Mouse (Mus musculus) CH12.LX (cell line): ENCODE results near the gene Slc35b3. TPM values are rescaled to one million over a fixed set of nuclear protein-coding genes. Genes with fewer than 3 reads are reported as not detected.

ENCODE experiments used
- DNase-seq: peaks from one replicate; pipeline ENCODE4 v3.0.0-alpha.2; 2013; ENCODE audit errors: extremely low read depth
- H3K27ac ChIP-seq: 2 replicates; pipeline ENCODE4 v1.5.1; 2012; ENCODE audit warnings: low read depth, mild to moderate bottlenecking, control low read depth, moderate library complexity; ENCODE audit not compliant: insufficient read depth
- H3K27me3 ChIP-seq: replicated peaks from 2 replicates; pipeline ENCODE3; 2012; ENCODE audit warnings: inconsistent platforms
- H3K36me3 ChIP-seq, 2 experiments: replicated peaks in 1 of 2; 2 replicates each; pipeline versions ENCODE3 to v1.6.1; 2012; ENCODE audit warnings: inconsistent platforms in 1 of 2, low read length in 1 of 2, mild to moderate bottlenecking in 1 of 2, mixed read lengths in 1 of 2, moderate library complexity in 1 of 2; ENCODE audit not compliant: control insufficient read depth in 1 of 2, insufficient read depth in 1 of 2
- H3K4me1 ChIP-seq, 2 experiments: 2 replicates each; pipeline ENCODE4 v1.6.1; 2012; ENCODE audit warnings: inconsistent platforms in 1 of 2, moderate library complexity in 1 of 2; ENCODE audit not compliant: insufficient read depth in 2 of 2, control insufficient read depth in 1 of 2
- H3K4me2 ChIP-seq: 2 replicates; pipeline ENCODE4 v1.6.1; 2012; ENCODE audit warnings: low read depth, mild to moderate bottlenecking, control low read depth; ENCODE audit not compliant: poor library complexity, insufficient read depth, severe bottlenecking
- H3K4me3 ChIP-seq, 3 experiments: fragments of 150-350 bp in 1 of 3; sonication (generic) in 1 of 3; replicated peaks in 1 of 3; 2 replicates each; pipeline versions ENCODE3 to v1.5.1; 2011 to 2012; ENCODE audit warnings: low read depth in 2 of 3, low read length in 2 of 3, mild to moderate bottlenecking in 2 of 3, moderate library complexity in 2 of 3, control low read depth in 1 of 3, improper control_type of control experiment in 1 of 3, inconsistent platforms in 1 of 3, mixed read lengths in 1 of 3; ENCODE audit not compliant: poor library complexity in 1 of 3
- H3K79me2 ChIP-seq: replicated peaks from 2 replicates; pipeline ENCODE4 v1.6.1; 2012; ENCODE audit warnings: mild to moderate bottlenecking, moderate library complexity; ENCODE audit not compliant: control insufficient read depth, poor library complexity, insufficient read depth, severe bottlenecking; ENCODE audit errors: extremely low read depth
- H3K9ac ChIP-seq: 2 replicates; pipeline ENCODE4 v1.6.1; 2012; ENCODE audit warnings: low read depth, mild to moderate bottlenecking, control low read depth, moderate library complexity; ENCODE audit not compliant: insufficient read depth
- H3K9me3 ChIP-seq: replicated peaks from 2 replicates; pipeline ENCODE3; 2012; ENCODE audit warnings: low read length, inconsistent platforms, mixed read lengths
- CHD2 ChIP-seq: IDR thresholded peaks from 2 replicates; pipeline ENCODE4 v1.6.1; 2011; ENCODE audit warnings: low read length, improper control_type of control experiment
- CTCF ChIP-seq, 2 experiments: IDR thresholded peaks in 1 of 2; conservative IDR thresholded peaks in 1 of 2; 2 replicates each; pipeline ENCODE4 v1.5.1; 2011 to 2012; ENCODE audit warnings: low read depth in 2 of 2, low read length in 2 of 2, improper control_type of control experiment in 1 of 2, inconsistent platforms in 1 of 2, mild to moderate bottlenecking in 1 of 2, moderate library complexity in 1 of 2
- E2F4 ChIP-seq: IDR thresholded peaks from 2 replicates; pipeline ENCODE4 v1.6.1; 2011; ENCODE audit warnings: low read depth, low read length, improper control_type of control experiment; ENCODE audit not compliant: insufficient replicate concordance
- ELF1 ChIP-seq: IDR thresholded peaks from 2 replicates; pipeline ENCODE4 v1.6.1; 2014; ENCODE audit warnings: low read depth, mild to moderate bottlenecking, inconsistent platforms, low read length, improper control_type of control experiment
- EP300 ChIP-seq: IDR thresholded peaks from 2 replicates; pipeline ENCODE4 v1.6.1; 2011; ENCODE audit warnings: low read length, improper control_type of control experiment
- ETS1 ChIP-seq: conservative IDR thresholded peaks from 2 replicates; pipeline ENCODE4 v1.6.1; 2012; ENCODE audit warnings: low read depth, mild to moderate bottlenecking, inconsistent platforms, low read length, improper control_type of control experiment, moderate library complexity
- HCFC1 ChIP-seq: IDR thresholded peaks from 2 replicates; pipeline ENCODE4 v1.6.1; 2012; ENCODE audit warnings: low read depth, mild to moderate bottlenecking, inconsistent platforms, low read length, improper control_type of control experiment
- IRF4 ChIP-seq: IDR thresholded peaks from 2 replicates; pipeline ENCODE4 v1.6.1; 2014; ENCODE audit warnings: low read depth, mild to moderate bottlenecking, inconsistent platforms, low read length, improper control_type of control experiment
- JUN ChIP-seq: IDR thresholded peaks from 2 replicates; pipeline ENCODE4 v1.6.1; 2011; ENCODE audit warnings: low read depth, mild to moderate bottlenecking, low read length, improper control_type of control experiment, moderate library complexity; ENCODE audit not compliant: insufficient read depth
- MAX ChIP-seq: IDR thresholded peaks from 2 replicates; pipeline ENCODE4 v1.6.1; 2011; ENCODE audit warnings: low read length, improper control_type of control experiment
- MAZ ChIP-seq: IDR thresholded peaks from 2 replicates; pipeline ENCODE4 v1.6.1; 2012; ENCODE audit warnings: low read depth, mild to moderate bottlenecking, inconsistent platforms, low read length, improper control_type of control experiment, moderate library complexity
- MEF2A ChIP-seq: IDR thresholded peaks from 2 replicates; pipeline ENCODE4 v1.6.1; 2014; ENCODE audit warnings: low read depth, mild to moderate bottlenecking, inconsistent platforms, low read length, improper control_type of control experiment, borderline replicate concordance
- MXI1 ChIP-seq: IDR thresholded peaks from 2 replicates; pipeline ENCODE4 v1.6.1; 2011; ENCODE audit warnings: mild to moderate bottlenecking, low read depth, low read length, improper control_type of control experiment
- POLR2A ChIP-seq: IDR thresholded peaks from 2 replicates; pipeline ENCODE4 v1.6.1; 2011; ENCODE audit warnings: low read depth, mild to moderate bottlenecking, improper control_type of control experiment, low read length
- RAD21 ChIP-seq: IDR thresholded peaks from 2 replicates; pipeline ENCODE4 v1.6.1; 2011; ENCODE audit warnings: low read depth, mild to moderate bottlenecking, low read length, improper control_type of control experiment, moderate library complexity
- TBP ChIP-seq: conservative IDR thresholded peaks from 2 replicates; pipeline ENCODE4 v1.6.1; 2011; ENCODE audit warnings: low read depth, low read length, improper control_type of control experiment
- UBTF ChIP-seq: IDR thresholded peaks from 2 replicates; pipeline ENCODE4 v1.6.1; 2012; ENCODE audit warnings: low read depth, mild to moderate bottlenecking, inconsistent platforms, low read length, improper control_type of control experiment, moderate library complexity
- USF1 ChIP-seq: IDR thresholded peaks from 2 replicates; pipeline ENCODE4 v1.6.1; 2014; ENCODE audit warnings: low read depth, mild to moderate bottlenecking, inconsistent platforms, low read length, improper control_type of control experiment
- ZC3H11A ChIP-seq: IDR thresholded peaks from 2 replicates; pipeline ENCODE4 v1.6.1; 2012; ENCODE audit warnings: low read depth, mild to moderate bottlenecking, inconsistent platforms, low read length, improper control_type of control experiment
- ZMIZ1 ChIP-seq: IDR thresholded peaks from 2 replicates; pipeline ENCODE4 v1.6.1; 2012; ENCODE audit warnings: low read depth, mild to moderate bottlenecking, inconsistent platforms, low read length, improper control_type of control experiment
- ZNF384 ChIP-seq: IDR thresholded peaks from 2 replicates; pipeline ENCODE4 v1.6.1; 2012; ENCODE audit warnings: low read depth, low read length, improper control_type of control experiment, inconsistent platforms
- dilution Hi-C: fragments of 300-500 bp; cut with MboI; formaldehyde crosslinking; loops from 2 replicates; pipeline ENCODE4 v1.14.3; 2020; ENCODE audit warnings: low sequenced_read_pairs; ENCODE audit not compliant: extremely low pct_unique_long_range_greater_than_20kb, extremely low pct_ligation_motif_present
- in situ Hi-C: fragments of 300-500 bp; cut with MboI; formaldehyde crosslinking; loops from 3 replicates; pipeline ENCODE4 v1.14.3; 2019; ENCODE audit warnings: low sequenced_read_pairs, low pct_ligation_motif_present, low pct_unique_long_range_greater_than_20kb, mixed read lengths
- polyA plus RNA-seq: library from polyadenylated mRNA; unstranded; fragments of >175 nt; gene quantifications from 2 replicates; pipeline ENCODE4 v1.2.1, GENCODE M21; 2012; ENCODE audit warnings: low read depth; ENCODE audit not compliant: insufficient read length
- total RNA-seq, 2 experiments: library from RNA; depleted of rRNA; stranded (reverse); fragments of 300-350 nt in 1 of 2; fragments of >200 nt in 1 of 2; gene quantifications; 2 replicates each; pipeline ENCODE4 v1.2.3; 2012 to 2014

Slc35b3 gene
- total and polyA plus RNA-seq, 3 experiments, result 21.6 to 32.4 (median 24.9) TPM

GRCm38 (mm10) chr13:39002424-39002823 is 41.7 kb upstream of the Slc35b3 start:
- H3K9ac ChIP-seq, result no peak overlapping the region
- in situ Hi-C loops, result loop anchor here (25.0 kb wide), 1 partner anchor 315 kb away; no protein-coding TSS in a partner anchor
- H3K4me3 ChIP-seq, result no peak overlapping the region
- no peaks in the 10 kb centered on the region for H3K79me2 ChIP-seq
- H3K27me3 ChIP-seq, result no peaks in the 10 kb centered on the region
- no peaks in the 10 kb centered on the region for H3K4me1 ChIP-seq
- no peak overlapping the region for H3K27ac ChIP-seq
- DNase-seq, result no peak
- dilution Hi-C loops, result no loop called here
- H3K9me3 ChIP-seq, result no peaks in the 10 kb centered on the region
- no peaks in the 10 kb centered on the region for H3K36me3 ChIP-seq
- H3K4me2 ChIP-seq, result no peak overlapping the region
- TF ChIP-seq ZMIZ1 (no peak), UBTF (no peak), HCFC1 (no peak), IRF4 (no peak), ZC3H11A (no peak), MEF2A (no peak), MAZ (no peak), CHD2 (no peak), RAD21 (no peak), MXI1 (no peak), E2F4 (no peak), MAX (no peak), ELF1 (no peak), JUN (no peak), EP300 (no peak), ETS1 (no peak), TBP (no peak), POLR2A (no peak), CTCF (conservative IDR thresholded peaks at IDR 0.05 in 1 of 2, IDR thresholded peaks at IDR 0.05 in 1 of 2; ENCODE audit: low read depth in 2 of 2, low read length in 2 of 2) (no peak), ZNF384 (no peak)

GRCm38 (mm10) chr13:39001434-39001833 is 40.8 kb upstream of the Slc35b3 start:
- no peak for DNase-seq
- Histone ChIP-seq H3K36me3 (no peaks in the 10 kb centered on the region), H3K4me3 (no peak overlapping the region), H3K4me2 (no peak overlapping the region), H3K9ac (no peak overlapping the region), H3K9me3 (no peaks in the 10 kb centered on the region), H3K79me2 (no peaks in the 10 kb centered on the region), H3K4me1 (no peaks in the 10 kb centered on the region), H3K27ac (no peak overlapping the region), H3K27me3 (no peaks in the 10 kb centered on the region)
- dilution Hi-C loops (no loop called here), in situ Hi-C loops (loop anchor here (25.0 kb wide), 1 partner anchor 314 kb away; no protein-coding TSS in a partner anchor)
- TF ChIP-seq ELF1 (no peak), USF1 (no peak)
